Mouse (Mus musculus) monocyte, adult 2 months (primary cell): ENCODE results near the gene Pard3.

Experiments used
- DNase-seq, 2 experiments: peaks; one replicate each; pipeline ENCODE4 v3.0.0; 2022; ENCODE audit warnings: low spot score in 2 of 2, low read depth in 1 of 2

Pard3 gene

GRCm38 (mm10) chr8:127084565-127084964 lies 20.9 kb downstream of the Pard3 start:
- DNase-seq = no peak

- no peak for DNase-seq
Measured at GRCm38 (mm10) chr8:127087434-127087833, 23.7 kb downstream of the Pard3 start.

- DNase-seq = no peak
Measured at GRCm38 (mm10) chr8:127088372-127088771, 24.7 kb downstream of the Pard3 start.

GRCm38 (mm10) chr8:127089021-127089420 lies 25.3 kb downstream of the Pard3 start:
- no peak for DNase-seq

GRCm38 (mm10) chr8:127090435-127090834 lies 26.7 kb downstream of the Pard3 start:
- DNase-seq = no peak

GRCm38 (mm10) chr8:127091936-127092335 lies 28.2 kb downstream of the Pard3 start:
- DNase-seq = no peak

GRCm38 (mm10) chr8:127092383-127093112 lies 28.9 kb downstream of the Pard3 start:
- DNase-seq = no peak

GRCm38 (mm10) chr8:127093113-127093426 lies 29.4 kb downstream of the Pard3 start:
- no peak for DNase-seq

- no peak for DNase-seq
Measured at GRCm38 (mm10) chr8:127095763-127096162, 32.1 kb downstream of the Pard3 start.

- DNase-seq = no peak
Measured at GRCm38 (mm10) chr8:127099439-127100090, 35.9 kb downstream of the Pard3 start.

- no peak for DNase-seq
Measured at GRCm38 (mm10) chr8:127103256-127103655, 39.6 kb downstream of the Pard3 start.

GRCm38 (mm10) chr8:127104616-127105015 lies 40.9 kb downstream of the Pard3 start:
- no peak for DNase-seq

GRCm38 (mm10) chr8:127107928-127108327 lies 44.2 kb downstream of the Pard3 start:
- DNase-seq = no peak

GRCm38 (mm10) chr8:127113209-127113608 lies 49.5 kb downstream of the Pard3 start:
- no peak for DNase-seq

GRCm38 (mm10) chr8:127115837-127116236 lies 52.1 kb downstream of the Pard3 start:
- DNase-seq = no peak

GRCm38 (mm10) chr8:127118373-127118861 lies 54.7 kb downstream of the Pard3 start:
- no peak for DNase-seq

- DNase-seq = no peak
Measured at GRCm38 (mm10) chr8:127123391-127123790, 59.7 kb downstream of the Pard3 start.

- no peak for DNase-seq
Measured at GRCm38 (mm10) chr8:127124795-127125194, 61.1 kb downstream of the Pard3 start.

GRCm38 (mm10) chr8:127125686-127126683 lies 62.3 kb downstream of the Pard3 start:
- no peak for DNase-seq

- DNase-seq = no peak
Measured at GRCm38 (mm10) chr8:127128781-127129396, 65.2 kb downstream of the Pard3 start.

- DNase-seq = no peak
Measured at GRCm38 (mm10) chr8:127134327-127134726, 70.6 kb downstream of the Pard3 start.
